Mouse (Mus musculus): ENCODE measurements at regions not wholly inside any gene's neighbourhood (a gene's known extent, or its start where the extent isn't known, plus 50 kb on each side); places are given as distances from the start of the nearest gene placed in this dataset.

GRCm38 (mm10) chr10:17367026-17367425, 356.0 kb upstream of the Cited2 start:
- TF ChIP-seq CTCF (IDR thresholded peaks at IDR 0.05) (no peak), POLR2A (IDR thresholded peaks at IDR 0.05; ENCODE audit: insufficient read depth, low read depth, low read length) (peak; percentile 47; the same call in 1 of the 2 replicates)

Data from heart, adult 2 months (tissue).